Mouse (Mus musculus): ENCODE data around the gene Ankrd10. TPM values are rescaled to one million over a fixed set of nuclear protein-coding genes. Genes with fewer than 3 reads are reported as not detected.

The Ankrd10 gene
- polyA plus RNA-seq, 1 experiment from 2014 or later: 99.9 TPM

DNA sequence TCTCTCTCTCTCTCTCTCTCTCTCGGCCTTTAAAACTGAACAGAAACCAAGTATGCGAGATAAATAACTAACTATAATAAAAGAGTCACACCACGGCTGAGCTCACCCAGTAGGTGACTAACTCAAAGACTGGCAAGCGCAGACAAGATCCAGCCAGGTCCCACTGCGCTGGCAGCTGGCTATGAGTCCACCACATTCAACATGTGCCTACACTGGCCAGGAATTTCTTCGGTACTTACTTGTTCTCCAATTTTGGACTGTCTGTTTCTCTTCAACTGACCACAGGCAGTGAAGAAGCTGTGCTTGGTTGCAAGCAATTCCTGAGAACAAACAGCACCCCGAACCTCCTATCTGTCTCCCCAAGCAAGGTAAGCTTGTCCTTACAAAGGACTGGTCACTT, 2.1 kb downstream of the Ankrd10 start:
- peaks cover 48% of the 10 kb centered on the region for H3K36me3 ChIP-seq
- H3K27me3 ChIP-seq (ENCODE audit: low read depth, poor library complexity, severe bottlenecking): no peaks in the 10 kb centered on the region
- no peak overlapping the region for H3K27ac ChIP-seq (replicated peaks)

DNA sequence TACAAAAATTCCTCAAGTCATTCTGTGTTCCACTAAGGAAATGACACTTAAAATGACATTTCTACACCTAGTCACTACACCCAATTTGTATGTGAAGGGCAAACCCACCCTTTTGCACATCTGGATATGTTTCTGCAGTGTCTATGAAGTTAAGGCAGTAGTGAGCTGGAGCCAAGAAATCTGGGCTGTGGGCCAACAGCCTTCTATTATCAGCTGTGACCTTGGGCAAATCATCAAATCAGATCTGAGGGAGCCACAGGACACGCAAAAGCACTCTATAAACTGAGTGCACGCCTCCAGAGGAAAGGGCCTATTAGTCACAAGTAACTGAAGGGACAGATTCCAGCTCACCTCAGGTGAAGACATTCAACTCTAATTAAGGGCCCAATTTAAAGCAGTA, 3.2 kb downstream of the Ankrd10 start:
- no peaks in the 10 kb centered on the region for H3K9me3 ChIP-seq (replicated peaks)
- peaks cover 56% of the 10 kb centered on the region for H3K36me3 ChIP-seq
- H3K4me3 ChIP-seq: no peak overlapping the region
- no peak overlapping the region for H3K27ac ChIP-seq (replicated peaks)
- H3K27me3 ChIP-seq (ENCODE audit: low read depth, poor library complexity, severe bottlenecking): no peaks in the 10 kb centered on the region
- H3K4me1 ChIP-seq: peaks cover 36% of the 10 kb centered on the region
- WGBS: 84% methylated on average over 2 of the region's 2 CpGs
- DNase-seq (ENCODE audit: low spot score): no peak

More for the DNA sequence above, 2.1 kb downstream of the Ankrd10 start:
- no peak for DNase-seq (ENCODE audit: low spot score)
- 84% methylated on average over 7 of the region's 7 CpGs for WGBS
- Histone ChIP-seq H3K9me3 (replicated peaks) (no peaks in the 10 kb centered on the region), H3K4me3 (peak overlapping the region; percentile 95), H3K4me1 (peaks cover 36% of the 10 kb centered on the region)

DNA sequence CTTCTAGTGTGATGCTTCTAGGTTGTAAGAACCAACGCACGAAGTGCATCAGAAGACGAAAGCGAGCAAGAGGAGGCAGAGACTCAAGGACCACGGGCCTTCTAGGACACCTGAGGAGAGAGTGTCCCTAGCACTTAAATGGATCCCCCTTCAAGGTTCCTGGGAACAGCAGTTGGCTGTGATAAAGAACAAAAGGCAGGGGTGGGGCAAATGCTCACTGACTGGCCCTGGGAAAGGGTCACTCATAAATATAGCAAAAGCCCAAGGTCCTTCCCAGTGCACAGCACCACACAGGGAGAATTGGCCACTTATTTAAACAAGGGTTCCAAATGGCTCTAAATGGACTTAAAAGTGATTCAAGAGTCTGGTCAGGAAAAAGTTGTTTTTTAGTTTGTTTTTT, 6.4 kb downstream of the Ankrd10 start:
- Histone ChIP-seq H3K4me1 (peaks cover 19% of the 10 kb centered on the region), H3K27me3 (ENCODE audit: low read depth, poor library complexity, severe bottlenecking) (no peaks in the 10 kb centered on the region), H3K9me3 (replicated peaks) (no peaks in the 10 kb centered on the region), H3K27ac (replicated peaks) (no peak overlapping the region), H3K36me3 (peaks cover 85% of the 10 kb centered on the region), H3K4me3 (no peak overlapping the region)
- no peak for DNase-seq (ENCODE audit: low spot score)
- 88% methylated on average over 5 of the region's 5 CpGs for WGBS

DNA sequence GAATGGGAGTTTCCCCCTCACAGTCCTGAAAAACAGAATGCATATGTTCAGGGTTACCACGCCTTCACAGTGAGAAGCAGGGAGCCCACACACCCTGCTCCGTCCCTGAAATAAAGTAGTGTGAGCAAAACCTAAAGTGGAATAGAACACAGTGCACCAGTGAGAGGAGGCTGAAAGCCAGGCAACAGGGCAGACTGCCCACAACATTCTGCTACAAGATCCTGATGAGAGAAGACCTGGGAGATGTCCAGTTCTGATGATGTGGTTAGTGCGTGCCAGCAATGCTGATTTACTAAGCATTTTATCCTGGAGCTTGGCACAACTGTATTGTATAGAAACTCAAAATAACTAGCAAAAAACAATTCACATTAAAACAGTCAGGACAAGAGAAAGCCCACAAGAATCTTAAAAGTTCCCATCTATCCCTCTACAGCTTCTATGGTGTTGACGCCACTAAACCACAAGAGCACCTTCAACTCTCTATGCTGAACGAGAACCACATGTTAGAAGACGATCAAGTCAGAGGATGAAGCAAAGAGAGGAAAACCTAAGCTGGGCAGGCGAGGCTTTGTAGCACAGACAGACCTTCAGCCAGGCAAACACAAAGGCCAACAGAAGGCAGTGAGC, 6.9 kb downstream of the Ankrd10 start:
- Histone ChIP-seq H3K27me3 (ENCODE audit: low read depth, poor library complexity, severe bottlenecking) (no peaks in the 10 kb centered on the region), H3K9me3 (replicated peaks) (no peaks in the 10 kb centered on the region), H3K4me1 (peaks cover 13% of the 10 kb centered on the region), H3K4me3 (no peak overlapping the region), H3K27ac (replicated peaks) (no peak overlapping the region), H3K36me3 (peaks cover 91% of the 10 kb centered on the region)
- no peak for DNase-seq (ENCODE audit: low spot score)
- 86% methylated on average over 7 of the region's 7 CpGs for WGBS

DNA sequence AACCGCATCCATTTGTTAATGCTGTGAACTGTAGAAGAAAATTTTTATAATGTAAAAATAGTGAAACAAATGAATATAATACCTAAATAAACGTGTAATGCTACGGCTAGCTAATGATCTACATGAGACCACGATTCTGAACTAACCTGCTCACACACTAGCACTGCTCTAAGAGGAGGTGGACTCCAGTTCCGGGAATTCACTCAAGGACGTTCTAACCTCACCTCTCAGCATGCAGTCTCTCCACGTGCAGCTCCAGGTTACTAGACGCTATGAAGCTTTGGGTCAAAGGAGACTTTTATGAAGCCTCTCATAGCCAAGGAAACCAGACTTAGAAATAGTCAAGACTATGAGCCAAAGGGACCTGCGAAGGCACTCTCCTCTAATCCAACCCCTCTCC, 7.8 kb downstream of the Ankrd10 start:
- Histone ChIP-seq H3K4me1 (peaks cover 4% of the 10 kb centered on the region), H3K4me3 (no peak overlapping the region), H3K36me3 (peaks cover 97% of the 10 kb centered on the region), H3K27me3 (ENCODE audit: low read depth, poor library complexity, severe bottlenecking) (no peaks in the 10 kb centered on the region), H3K27ac (replicated peaks) (no peak overlapping the region), H3K9me3 (replicated peaks) (no peaks in the 10 kb centered on the region)
- WGBS: 87% methylated on average over 9 of the region's 9 CpGs
- no peak for DNase-seq (ENCODE audit: low spot score)

DNA sequence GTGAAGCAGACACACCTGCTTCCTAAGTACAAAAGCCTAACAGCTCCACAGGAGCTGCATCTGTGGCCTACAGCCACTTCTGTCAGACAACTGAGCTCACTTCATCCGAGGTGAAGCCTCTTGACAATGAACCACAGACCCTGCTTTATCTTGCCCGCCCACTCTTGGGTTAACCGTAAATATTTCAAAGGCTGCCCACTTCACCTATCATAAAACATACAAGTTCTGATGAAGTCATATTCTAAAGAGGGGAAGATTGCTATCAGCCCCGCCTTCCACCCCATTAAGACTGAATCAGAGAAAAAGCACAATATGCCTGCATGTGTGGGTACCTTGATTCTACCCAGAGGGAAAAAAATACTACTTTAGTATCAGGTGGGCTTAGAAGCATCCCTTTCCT, 10.5 kb downstream of the Ankrd10 start:
- 92% methylated on average over 4 of the region's 4 CpGs for WGBS
- no peak for DNase-seq (ENCODE audit: low spot score)
- no peaks in the 10 kb centered on the region for H3K27me3 ChIP-seq (ENCODE audit: low read depth, poor library complexity, severe bottlenecking)
- no peaks in the 10 kb centered on the region for H3K4me1 ChIP-seq
- peaks cover 98% of the 10 kb centered on the region for H3K36me3 ChIP-seq
- H3K4me3 ChIP-seq: no peak overlapping the region
- no peak overlapping the region for H3K27ac ChIP-seq (replicated peaks)
- H3K9me3 ChIP-seq (replicated peaks): no peaks in the 10 kb centered on the region

DNA sequence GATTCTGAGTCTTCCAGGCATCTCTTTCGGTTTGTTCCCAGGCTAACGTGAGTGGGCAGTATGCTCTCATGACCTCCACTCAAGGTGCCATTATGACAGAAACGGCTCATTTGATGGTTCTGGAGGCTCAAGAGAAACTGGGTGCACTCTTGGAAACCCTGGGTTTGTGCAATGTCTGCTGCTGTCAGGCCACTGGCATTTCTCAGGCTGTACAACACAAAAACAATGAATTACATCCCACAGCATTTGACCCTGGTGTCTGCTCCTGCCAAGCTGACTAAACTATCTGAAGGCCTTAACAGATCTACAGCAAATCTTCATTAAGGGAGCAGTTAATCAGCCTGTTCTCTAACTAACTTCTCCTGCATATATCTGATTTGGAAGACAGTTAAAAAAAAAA, 16.5 kb downstream of the Ankrd10 start:
- Histone ChIP-seq H3K27me3 (ENCODE audit: low read depth, poor library complexity, severe bottlenecking) (no peaks in the 10 kb centered on the region), H3K36me3 (peaks cover 100% of the 10 kb centered on the region)
- 98% methylated on average over 3 of the region's 3 CpGs for WGBS

DNA sequence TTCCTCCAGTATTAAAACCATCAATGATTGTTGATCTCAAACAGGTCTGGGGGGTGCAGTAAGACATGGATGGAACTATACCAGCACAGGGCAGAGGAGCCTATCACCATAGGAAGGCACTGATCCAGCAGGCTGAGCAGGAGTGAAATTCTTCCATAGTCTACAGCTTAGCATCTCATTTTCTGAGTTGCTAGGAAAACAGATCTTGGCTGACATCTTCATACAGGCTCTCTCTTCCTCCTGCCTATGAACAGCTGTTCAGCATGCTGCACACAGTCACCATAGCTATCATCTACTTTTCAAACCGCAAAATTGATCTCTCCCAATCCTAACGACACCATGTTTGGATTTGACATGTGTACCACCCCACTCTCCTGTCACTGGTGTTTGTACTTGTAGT, 17.5 kb downstream of the Ankrd10 start:
- no peak for DNase-seq (ENCODE audit: low spot score)

More for the DNA sequence above, 16.5 kb downstream of the Ankrd10 start:
- DNase-seq (ENCODE audit: low spot score): no peak
- Histone ChIP-seq H3K9me3 (replicated peaks) (no peaks in the 10 kb centered on the region), H3K27ac (replicated peaks) (no peak overlapping the region), H3K4me1 (no peaks in the 10 kb centered on the region), H3K4me3 (no peak overlapping the region)

DNA sequence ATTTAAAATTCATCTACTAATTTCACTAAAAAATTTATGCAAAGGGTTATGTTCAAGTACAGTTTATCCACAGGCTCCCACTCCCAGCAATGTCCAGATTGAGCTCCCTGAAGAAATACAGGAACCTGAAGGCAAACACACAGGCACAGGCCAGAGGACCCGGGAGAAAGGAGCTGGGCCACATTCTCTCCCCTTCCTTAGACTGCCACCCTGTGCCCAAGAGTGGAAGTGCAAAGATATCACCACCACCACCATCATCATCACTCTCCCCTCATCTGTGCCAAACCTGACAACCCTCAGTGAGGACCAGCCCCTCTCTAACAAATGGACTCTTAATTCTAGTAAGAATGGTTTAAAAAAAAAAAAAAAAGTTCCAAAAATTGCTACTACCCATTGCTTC, 19.3 kb downstream of the Ankrd10 start:
- Histone ChIP-seq H3K4me3 (no peak overlapping the region), H3K36me3 (peaks cover 100% of the 10 kb centered on the region)

More for the DNA sequence above, 17.5 kb downstream of the Ankrd10 start:
- Histone ChIP-seq H3K4me1 (no peaks in the 10 kb centered on the region), H3K9me3 (replicated peaks) (no peaks in the 10 kb centered on the region), H3K27ac (replicated peaks) (no peak overlapping the region), H3K4me3 (no peak overlapping the region), H3K27me3 (ENCODE audit: low read depth, poor library complexity, severe bottlenecking) (no peaks in the 10 kb centered on the region), H3K36me3 (peaks cover 100% of the 10 kb centered on the region)
- WGBS: 98% methylated on average over 2 of the region's 2 CpGs

DNA sequence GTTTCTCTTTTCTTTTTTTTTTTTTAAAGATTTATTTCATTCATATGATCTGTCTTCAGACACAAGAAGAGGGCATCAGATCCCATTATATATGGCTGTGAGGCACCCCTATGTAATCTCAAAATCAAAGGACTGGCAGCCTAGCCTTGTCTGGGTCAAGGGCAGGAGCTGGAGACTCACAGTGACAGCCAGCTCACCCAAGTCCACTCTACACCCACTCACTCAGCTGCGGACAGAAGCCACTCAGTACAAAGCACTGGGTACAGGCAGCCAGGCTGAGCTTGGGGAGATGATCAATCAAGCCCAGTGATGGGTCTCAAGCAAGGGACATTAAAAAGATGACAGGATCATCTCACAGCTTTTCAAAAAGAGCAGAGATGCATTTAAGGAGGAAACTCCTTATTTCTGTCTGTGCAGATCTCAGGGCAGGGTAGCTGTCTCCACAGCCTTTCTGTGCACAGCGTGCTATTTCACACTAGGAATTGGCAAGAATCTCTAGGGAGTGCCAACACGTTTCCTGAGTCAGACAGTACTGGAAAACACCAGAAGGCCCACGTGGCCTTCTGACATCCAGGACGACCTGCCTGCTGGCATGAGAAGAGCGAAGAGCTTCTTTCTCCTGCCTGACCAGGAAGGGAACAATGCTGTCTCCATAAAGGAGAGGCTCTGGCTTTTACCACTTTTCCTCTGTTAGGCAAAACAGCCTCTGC, 21.3 kb downstream of the Ankrd10 start:
- WGBS: 94% methylated on average over 6 of the region's 6 CpGs

More for the DNA sequence above, 19.3 kb downstream of the Ankrd10 start:
- Histone ChIP-seq H3K27me3 (ENCODE audit: low read depth, poor library complexity, severe bottlenecking) (no peaks in the 10 kb centered on the region), H3K27ac (replicated peaks) (no peak overlapping the region), H3K9me3 (replicated peaks) (no peaks in the 10 kb centered on the region), H3K4me1 (no peaks in the 10 kb centered on the region)
- DNase-seq (ENCODE audit: low spot score): peak; percentile 36
- WGBS: 57% methylated on average over 1 of the region's 1 CpGs

DNA sequence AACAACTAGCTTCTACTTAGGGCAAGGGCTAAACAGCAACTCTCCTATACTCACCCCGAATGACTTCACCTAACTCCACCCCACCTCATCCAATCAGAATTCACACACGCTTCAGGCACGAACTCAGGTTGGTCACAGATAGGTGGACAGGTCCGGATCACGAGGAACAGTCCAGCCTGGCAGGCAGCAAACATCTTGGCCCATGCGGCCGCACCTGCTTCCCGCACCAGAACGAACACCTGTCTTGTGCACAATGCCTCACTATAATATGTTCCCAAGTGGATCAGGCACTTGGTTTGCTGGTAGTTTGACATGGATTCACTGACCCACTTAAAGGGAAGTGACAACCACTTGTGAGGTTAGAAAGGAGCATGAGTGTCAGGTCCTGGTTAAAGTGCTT, 26.7 kb downstream of the Ankrd10 start:
- no peaks in the 10 kb centered on the region for H3K4me1 ChIP-seq
- no peak for DNase-seq (ENCODE audit: low spot score)
- peaks cover 91% of the 10 kb centered on the region for H3K36me3 ChIP-seq
- H3K4me3 ChIP-seq: no peak overlapping the region
- H3K27me3 ChIP-seq (ENCODE audit: low read depth, poor library complexity, severe bottlenecking): no peaks in the 10 kb centered on the region
- peaks cover 17% of the 10 kb centered on the region; the same call in 1 of the 2 replicates for H3K9me3 ChIP-seq (replicated peaks)
- 97% methylated on average over 9 of the region's 9 CpGs for WGBS
- H3K27ac ChIP-seq (replicated peaks): no peak overlapping the region

More for the DNA sequence above, 21.3 kb downstream of the Ankrd10 start:
- Histone ChIP-seq H3K9me3 (replicated peaks) (no peaks in the 10 kb centered on the region), H3K4me3 (no peak overlapping the region), H3K27me3 (ENCODE audit: low read depth, poor library complexity, severe bottlenecking) (no peaks in the 10 kb centered on the region), H3K36me3 (peaks cover 100% of the 10 kb centered on the region), H3K27ac (replicated peaks) (no peak overlapping the region), H3K4me1 (no peaks in the 10 kb centered on the region)
- no peak for DNase-seq (ENCODE audit: low spot score)

DNA sequence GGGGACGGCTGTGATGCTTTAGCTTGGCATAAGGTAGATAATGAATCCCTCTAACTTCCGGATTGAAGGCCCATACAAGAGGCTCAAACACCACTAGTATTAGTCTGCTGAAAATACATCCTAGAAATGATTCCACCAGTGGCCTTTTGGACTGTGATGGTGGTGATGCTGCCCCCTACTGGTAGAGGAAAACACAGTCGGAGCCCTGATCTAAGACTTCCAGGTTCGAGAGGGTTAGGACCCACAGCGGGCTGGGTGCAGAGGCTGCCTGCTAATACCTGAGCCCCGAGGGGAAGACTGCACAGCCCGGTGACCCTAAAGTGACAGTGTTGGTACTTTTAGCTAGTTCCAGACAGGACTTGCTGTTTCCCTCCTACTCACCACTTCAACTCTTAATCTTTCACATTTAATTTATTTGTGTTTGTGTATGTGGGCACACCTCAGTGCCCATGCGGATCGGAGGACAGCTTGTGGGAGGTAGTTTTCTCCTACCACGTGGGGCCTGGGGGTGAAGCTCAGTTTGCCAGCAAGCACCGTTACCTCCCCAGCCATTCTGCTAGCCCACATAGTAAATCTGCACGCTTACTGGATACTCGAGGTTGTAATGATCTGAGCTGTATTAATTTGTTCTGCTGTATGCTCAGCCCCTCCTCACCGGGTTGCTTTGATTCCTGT, 33.4 kb downstream of the Ankrd10 start:
- DNase-seq (ENCODE audit: low spot score): peak; percentile 67
- WGBS: 47% methylated on average over 14 of the region's 14 CpGs
- no peak overlapping the region for H3K4me3 ChIP-seq
- H3K4me1 ChIP-seq: no peaks in the 10 kb centered on the region
- H3K27me3 ChIP-seq (ENCODE audit: low read depth, poor library complexity, severe bottlenecking): no peaks in the 10 kb centered on the region
- peaks cover 5% of the 10 kb centered on the region; the same call in 1 of the 2 replicates for H3K9me3 ChIP-seq (replicated peaks)
- H3K27ac ChIP-seq (replicated peaks): no peak overlapping the region
- H3K36me3 ChIP-seq: peaks cover 24% of the 10 kb centered on the region
